9 mouse cellular contexts compared by ENCODE assay signal in the genomic region with DNA sequence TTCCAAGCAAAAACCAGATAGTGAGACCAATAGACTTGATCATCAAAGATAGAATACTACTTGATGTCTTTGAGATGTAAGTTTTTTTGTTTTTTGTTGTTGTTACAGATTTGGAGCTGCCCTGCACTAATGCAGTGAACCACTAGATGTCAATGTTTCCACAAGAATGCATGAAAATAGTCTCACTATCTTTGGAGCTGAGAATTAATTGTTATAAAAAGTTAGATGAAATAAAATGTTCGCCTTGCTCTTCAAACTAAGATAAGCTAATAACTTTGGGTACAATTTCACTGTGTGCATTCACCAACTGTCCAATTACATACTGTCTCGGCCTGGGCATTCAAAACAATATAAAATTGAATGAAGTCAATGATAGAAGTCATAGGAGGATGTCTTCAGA.
A peak's percentile ranks its signal among the peaks of the same experiment; 100 is the strongest.
DNase-seq lines count a peak whose midpoint lies in the region; ATAC-seq lines count a peak whose summit lies in the region.
"Had no signal": no experiment of that assay in that cellular context is flagged by ENCODE, and none has a peak within 500 bp of the region (broad histone marks: within the 10 kb centered on the region; RNA-seq: fewer than 3 reads in every experiment).

No protein-coding gene starts in this region.

- peak; percentile 38 for DNase-seq in limb, embryonic 11.5 days (ENCODE audit: low spot score)
- no peak for DNase-seq in limb, embryonic 10.5 days (ENCODE audit: low spot score)
- peak; percentile 6 for DNase-seq in MEL-GATA-1-ER (ENCODE audit: extremely low read depth, low read depth)
- DNase-seq in cerebellum, adult 18-20 months = peak; percentile 34 to 57
- peak; percentile 43 for DNase-seq in heart, postnatal 4 days
- DNase-seq in left cerebral cortex, postnatal 4 days = peak; percentile 14
- peak; percentile 22 for DNase-seq in telencephalon, adult 2 months (ENCODE audit: low read depth, low spot score)

- H3K4me2 ChIP-seq in limb, embryonic 11.5 days (ENCODE audit: low read depth, severe bottlenecking) = no peak overlapping the region
- H3K4me2 ChIP-seq: lung, embryonic 15.5 days had no signal

- no peak overlapping the region for H3K4me3 ChIP-seq in limb, embryonic 11.5 days (ENCODE audit: low read depth, low read length)
- no peak overlapping the region for H3K4me3 ChIP-seq in limb, embryonic 10.5 days
- H3K4me3 ChIP-seq: erythroblast, embryonic 14.5 days; lung, embryonic 15.5 days had no signal

- H3K27ac ChIP-seq in limb, embryonic 11.5 days (replicated peaks; ENCODE audit: low read depth, low read length) = no peak overlapping the region
- H3K27ac ChIP-seq in limb, embryonic 10.5 days = no peak overlapping the region
- H3K27ac ChIP-seq: lung, embryonic 15.5 days had no signal

- no peaks in the 10 kb centered on the region for H3K27me3 ChIP-seq in limb, embryonic 11.5 days (ENCODE audit: control insufficient read depth, insufficient read depth, low read length)
- no peaks in the 10 kb centered on the region for H3K27me3 ChIP-seq in limb, embryonic 10.5 days (ENCODE audit: low read depth, poor library complexity, severe bottlenecking)
- H3K27me3 ChIP-seq: lung, embryonic 15.5 days had no signal

- H3K36me3 ChIP-seq in limb, embryonic 11.5 days (ENCODE audit: control insufficient read depth, insufficient read depth, low read length) = no peaks in the 10 kb centered on the region
- no peaks in the 10 kb centered on the region for H3K36me3 ChIP-seq in limb, embryonic 10.5 days
- H3K36me3 ChIP-seq: lung, embryonic 15.5 days had no signal

- H3K9ac ChIP-seq in limb, embryonic 11.5 days (ENCODE audit: low read length) = no peak overlapping the region
- H3K9ac ChIP-seq: lung, embryonic 15.5 days had no signal

- WGBS in limb, embryonic 11.5 days = 56% methylated on average over 2 of the region's 2 CpGs
- 52% methylated on average over 2 of the region's 2 CpGs for WGBS in limb, embryonic 10.5 days

- no peaks in the 10 kb centered on the region for H3K4me1 ChIP-seq in limb, embryonic 11.5 days (ENCODE audit: control insufficient read depth, insufficient read depth, low read length)
- H3K4me1 ChIP-seq in limb, embryonic 10.5 days = no peaks in the 10 kb centered on the region
- H3K4me1 ChIP-seq: lung, embryonic 15.5 days had no signal

- no peaks in the 10 kb centered on the region for H3K9me3 ChIP-seq in limb, embryonic 11.5 days (ENCODE audit: control insufficient read depth, low read length)
- H3K9me3 ChIP-seq in limb, embryonic 10.5 days (replicated peaks) = no peaks in the 10 kb centered on the region
- H3K9me3 ChIP-seq: lung, embryonic 15.5 days had no signal

- intact Hi-C loops in left cerebral cortex, postnatal 4 days (cut with DNase I) = no loop called here

- ATAC-seq in limb, embryonic 11.5 days (ENCODE audit: insufficient number of reproducible peaks, low FRiP score, low TSS enrichment, low read depth) = no peak
